Mouse (Mus musculus) E14TG2a.4 (cell line): ENCODE data around the gene Sdhaf4.
"Not testable (repeated sequence)": the region's sequence is repeated elsewhere in the genome, so short reads cannot be mapped to it uniquely, and the experiment has no call there.

ENCODE experiments used
- CTCF ChIP-seq: conservative IDR thresholded peaks from 2 replicates; pipeline ENCODE4 v1.5.1; 2014; ENCODE audit warnings: low read length
- NANOG ChIP-seq: IDR thresholded peaks from 2 replicates; pipeline ENCODE4 v1.6.1; 2014; ENCODE audit warnings: borderline replicate concordance, low read length, mixed read lengths
- POU5F1 ChIP-seq: IDR thresholded peaks from 2 replicates; pipeline ENCODE4 v1.6.1; 2014; ENCODE audit warnings: low read length, borderline replicate concordance

GRCm38 (mm10) chr1:23971159-23971558, 34.3 kb downstream of the Sdhaf4 start:
- TF ChIP-seq CTCF, POU5F1: not testable (repeated sequence)
- 0 out of 2 replicates have a peak, but pooled peaks have one; percentile 9 for TF ChIP-seq NANOG
